Mouse (Mus musculus): ENCODE results near the gene 4930518I15Rik.

- TF ChIP-seq POLR2A (IDR thresholded peaks at IDR 0.05; ENCODE audit: control insufficient read depth in 1 of 2, insufficient read depth in 1 of 2, low read depth in 1 of 2, low read length in 2 of 2, poor library complexity in 1 of 2) = no peak
- no peak for TF ChIP-seq CTCF (IDR thresholded peaks at IDR 0.05 in 2 of 3, conservative IDR thresholded peaks at IDR 0.05 in 1 of 3; ENCODE audit: control insufficient read depth in 1 of 3, insufficient read depth in 1 of 3, low read depth in 2 of 3, low read length in 3 of 3, poor library complexity in 1 of 3, severe bottlenecking in 1 of 3)
- TF ChIP-seq ZKSCAN1 (IDR thresholded peaks at IDR 0.05; ENCODE audit: low read depth, low read length) = no peak
- TF ChIP-seq HCFC1 (IDR thresholded peaks at IDR 0.05; ENCODE audit: low read depth, low read length) = no peak
These were observed 36.9 kb upstream of the 4930518I15Rik start for GRCm38 (mm10) chr2:156894496-156895265.

All from MEL (cell line).